Mouse (Mus musculus): ENCODE data around the gene Capn10. TPM values are rescaled to one million over a fixed set of nuclear protein-coding genes. Genes with fewer than 3 reads are reported as not detected.

The Capn10 gene
- 13.7 and 15.7 TPM in 2 replicates for polyA plus RNA-seq (2015; fragmentation: Nextera tagmentation; extraction: Ambion mirVana)

GRCm38 (mm10) chr1:92934182-92934827 is at the start of gene Capn10:
Gene Capn10, plus strand, starts transcription at chr1:92934376.

DNA sequence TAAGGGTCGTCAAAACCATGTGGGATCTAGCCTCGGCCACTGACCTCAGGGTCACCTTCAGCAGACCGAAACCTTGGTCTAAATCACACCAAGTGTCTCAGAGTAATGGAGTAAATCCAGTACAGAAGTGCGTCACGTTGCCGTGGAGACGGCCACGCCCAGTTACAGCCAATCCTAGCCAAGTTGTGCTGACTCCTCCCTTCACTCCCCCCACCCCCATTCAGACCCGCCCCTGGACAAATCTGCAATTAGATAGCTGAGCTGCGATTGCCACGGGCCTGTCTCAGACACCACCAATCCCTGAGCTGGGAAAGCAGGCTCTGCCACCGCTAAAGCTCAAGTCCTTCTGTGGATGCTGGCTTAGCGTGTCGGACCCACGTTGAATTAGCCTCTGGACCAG is 31.4 kb upstream of the Capn10 start, which contains the start of gene Ankmy1:
Ankmy1 (minus strand) TSS at position 121 of the 400 bp plus-strand sequence.

GRCm38 (mm10) chr1:92906779-92907631 is 27.2 kb upstream of the Capn10 start, which contains the start of gene Dusp28:
Gene Dusp28, plus strand, starts transcription at chr1:92906981.

GRCm38 (mm10) chr1:92910239-92910885 is 23.8 kb upstream of the Capn10 start, which contains the start of gene Rnpepl1:
Gene Rnpepl1, plus strand, starts transcription at chr1:92910783.

GRCm38 (mm10) chr1:92950607-92951006 is 16.4 kb downstream of the Capn10 start, which contains the start of gene Gpr35:
Gene Gpr35, plus strand, starts transcription at chr1:92950865.

Other genes starting within 250 kb of the Capn10 start
- gene Gpc1, start 102.7 kb upstream of the Capn10 start, polyA plus RNA-seq (2015; fragmentation: Nextera tagmentation; extraction: Ambion mirVana), result 12.9 and 15.9 TPM in 2 replicates
- gene Ankmy1, start 31.5 kb upstream of the Capn10 start, polyA plus RNA-seq (2015; fragmentation: Nextera tagmentation; extraction: Ambion mirVana), result 0.10 TPM in 1 of 2 replicates, not detected in the other
- gene Dusp28, start 27.4 kb upstream of the Capn10 start, polyA plus RNA-seq (2015; fragmentation: Nextera tagmentation; extraction: Ambion mirVana), result 9.7 and 10.1 TPM in 2 replicates
- gene Rnpepl1, start 23.6 kb upstream of the Capn10 start, polyA plus RNA-seq (2015; fragmentation: Nextera tagmentation; extraction: Ambion mirVana), result 38.4 and 41.1 TPM in 2 replicates
- gene Gpr35, start 16.5 kb downstream of the Capn10 start, polyA plus RNA-seq (2015; fragmentation: Nextera tagmentation; extraction: Ambion mirVana), result 1.6 and 4.9 TPM in 2 replicates
- not detected in 2 replicates for gene Aqp12, start 72.0 kb downstream of the Capn10 start, polyA plus RNA-seq (2015; fragmentation: Nextera tagmentation; extraction: Ambion mirVana)
- gene Kif1a, start 167.6 kb downstream of the Capn10 start, polyA plus RNA-seq (2015; fragmentation: Nextera tagmentation; extraction: Ambion mirVana), result 4.4 and 5.0 TPM in 2 replicates
- 0.19 and 0.30 TPM in 2 replicates for gene Agxt, start 200.9 kb downstream of the Capn10 start, polyA plus RNA-seq (2015; fragmentation: Nextera tagmentation; extraction: Ambion mirVana)
- gene 2310007B03Rik, start 226.6 kb downstream of the Capn10 start, polyA plus RNA-seq (2015; fragmentation: Nextera tagmentation; extraction: Ambion mirVana), result 2.0 and 2.6 TPM in 2 replicates
- 0.13 and 0.24 TPM in 2 replicates for gene Crocc2, start 234.3 kb downstream of the Capn10 start, polyA plus RNA-seq (2015; fragmentation: Nextera tagmentation; extraction: Ambion mirVana)